ENCODE assay signal across 31 mouse cellular contexts in the genomic region with DNA sequence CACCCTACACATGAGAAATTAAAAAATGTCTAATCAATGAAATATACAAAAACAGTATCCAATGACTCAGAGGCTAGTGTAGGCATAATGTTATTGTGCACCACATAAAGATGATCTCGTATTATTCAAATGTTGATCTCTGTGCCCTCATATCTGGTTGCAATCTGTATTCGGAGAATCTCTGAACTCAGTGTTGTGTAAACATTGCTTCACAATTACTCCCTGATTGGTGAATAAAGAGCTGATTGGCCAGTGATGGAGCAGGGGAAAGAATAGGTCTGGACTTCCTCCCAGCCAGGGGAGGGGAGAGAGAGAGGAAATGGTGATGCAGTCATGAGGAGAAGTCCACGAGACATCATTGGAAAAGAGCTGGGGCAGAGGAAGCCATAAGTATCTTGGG. TPM values are rescaled to one million over a fixed set of nuclear protein-coding genes. Genes with fewer than 3 reads are reported as not detected.
"Had no signal": no experiment of that assay in that cellular context is flagged by ENCODE, and none has a peak within 500 bp of the region (broad histone marks: within the 10 kb centered on the region; RNA-seq: fewer than 3 reads in every experiment).

No protein-coding gene starts in this region.

- H3K9me3 ChIP-seq: embryonic facial prominence, embryonic 15.5 days had no signal

- H3K27ac ChIP-seq: embryonic facial prominence, embryonic 10.5 days; embryonic facial prominence, embryonic 12.5 days; embryonic facial prominence, embryonic 13.5 days; embryonic facial prominence, embryonic 15.5 days; forebrain, embryonic 10.5 days; forebrain, embryonic 12.5 days; forebrain, embryonic 13.5 days; forebrain, embryonic 15.5 days; gastrocnemius, adult 2 months; heart, adult 2 months had no signal

- DNase-seq: cerebellum, adult 2 months; cerebellum, adult 8-10 months; cerebellum, adult 9-10 months; cerebellum, adult 9-11 months; cerebellum, postnatal 10 days; cerebellum, postnatal 14 days; cerebellum, postnatal 25 days; cerebellum, postnatal 36 days; embryo, embryonic 11 days; forebrain, postnatal 0 days; gastrocnemius, adult 2 months; gastrocnemius, postnatal 10 days; gastrocnemius, postnatal 14 days; gastrocnemius, postnatal 25 days; gastrocnemius, postnatal 36 days; heart, adult 11 months; heart, adult 18-20 months; heart, adult 2 months had no signal

- H3K27me3 ChIP-seq: embryonic facial prominence, embryonic 12.5 days; embryonic facial prominence, embryonic 13.5 days; embryonic facial prominence, embryonic 15.5 days; forebrain, embryonic 15.5 days had no signal

- ATAC-seq: forebrain, embryonic 13.5 days; forebrain, embryonic 14.5 days; forebrain, embryonic 15.5 days; forebrain, embryonic 16.5 days; forebrain, postnatal 0 days had no signal

- H3K9ac ChIP-seq: embryonic facial prominence, embryonic 12.5 days; embryonic facial prominence, embryonic 13.5 days; embryonic facial prominence, embryonic 15.5 days; forebrain, embryonic 12.5 days; forebrain, embryonic 13.5 days; forebrain, embryonic 15.5 days; forebrain, postnatal 0 days had no signal

- H3K4me3 ChIP-seq: embryonic facial prominence, embryonic 10.5 days; embryonic facial prominence, embryonic 12.5 days; embryonic facial prominence, embryonic 13.5 days; embryonic facial prominence, embryonic 15.5 days; erythroblast, embryonic 14.5 days; forebrain, embryonic 10.5 days; forebrain, embryonic 12.5 days; forebrain, embryonic 13.5 days; forebrain, embryonic 15.5 days; gastrocnemius, adult 2 months; heart, adult 2 months had no signal

- H3K36me3 ChIP-seq: embryonic facial prominence, embryonic 12.5 days; embryonic facial prominence, embryonic 13.5 days; embryonic facial prominence, embryonic 15.5 days; forebrain, embryonic 12.5 days; forebrain, embryonic 15.5 days had no signal

- H3K4me2 ChIP-seq: embryonic facial prominence, embryonic 12.5 days; embryonic facial prominence, embryonic 13.5 days; embryonic facial prominence, embryonic 15.5 days; forebrain, embryonic 12.5 days; forebrain, embryonic 13.5 days; forebrain, embryonic 15.5 days had no signal

RNA-seq across cellular contexts. Expression of gene Gas1, which starts 23.0 kb away (rescaled TPM):
- total RNA-seq: common myeloid progenitor, adult 5-6 weeks; granulocyte monocyte progenitor cell, adult 5-6 weeks had no signal
- polyA plus RNA-seq: erythroblast, embryonic 14.5 days had no signal
